Mouse (Mus musculus) heart, postnatal 0 days (tissue): ENCODE measurements around the gene 4930432K21Rik. TPM values are rescaled to one million over a fixed set of nuclear protein-coding genes. Genes with fewer than 3 reads are reported as not detected.
A peak's percentile ranks its signal among the peaks of the same experiment; 100 is the strongest.

Experiments
- ATAC-seq: fragments of 200-750 bp; cut with Nextera tagmentation; 2 replicates; pipeline ENCODE4 v1.8.0; 2017; ENCODE audit warnings: low read depth, moderate number of reproducible peaks, moderate library complexity; ENCODE audit not compliant: insufficient read depth
- DNase-seq: peaks from one replicate; pipeline ENCODE4 v3.0.0-alpha.2; 2016; ENCODE audit warnings: low spot score
- H3K27ac ChIP-seq: fragments of 300-500 bp; sonication (generic); 2 replicates; pipeline ENCODE4 v1.5.1; 2014; ENCODE audit warnings: low read depth, mild to moderate bottlenecking
- H3K27me3 ChIP-seq: fragments of 300-500 bp; sonication (generic); 2 replicates; pipeline ENCODE4 v1.6.1; 2014; ENCODE audit warnings: low read length, mixed read lengths; ENCODE audit not compliant: control insufficient read depth, insufficient read depth
- H3K36me3 ChIP-seq: fragments of 300-500 bp; sonication (generic); replicated peaks from 2 replicates; pipeline ENCODE4 v1.6.1; 2014; ENCODE audit warnings: low read length, mixed read lengths; ENCODE audit not compliant: control insufficient read depth, insufficient read depth
- H3K4me1 ChIP-seq: fragments of 300-500 bp; sonication (generic); 2 replicates; pipeline ENCODE4 v1.6.1; 2014; ENCODE audit warnings: antibody characterized with exemption; ENCODE audit not compliant: control insufficient read depth, insufficient read depth
- H3K4me2 ChIP-seq: fragments of 300-500 bp; sonication (generic); 2 replicates; pipeline ENCODE4 v1.6.1; 2014; ENCODE audit warnings: low read depth, mild to moderate bottlenecking, low read length, moderate library complexity
- H3K4me3 ChIP-seq: fragments of 300-500 bp; sonication (generic); 2 replicates; pipeline ENCODE4 v1.5.1; 2014; ENCODE audit warnings: low read depth, low read length
- H3K9ac ChIP-seq: fragments of 300-500 bp; sonication (generic); replicated peaks from 2 replicates; pipeline ENCODE4 v1.6.1; 2014; ENCODE audit warnings: low read depth, low read length, mixed read lengths
- H3K9me3 ChIP-seq: fragments of 300-500 bp; sonication (generic); replicated peaks from 2 replicates; pipeline ENCODE4 v1.6.1; 2016; ENCODE audit warnings: low read length; ENCODE audit not compliant: control insufficient read depth
- CTCF ChIP-seq: IDR thresholded peaks from 2 replicates; pipeline ENCODE4 v1.5.1; 2016; ENCODE audit warnings: antibody characterized with exemption, control low read depth, low read depth
- EP300 ChIP-seq: IDR thresholded peaks from 2 replicates; pipeline ENCODE4 v1.6.1; 2016; ENCODE audit warnings: antibody characterized with exemption, low read depth
- WGBS: fragments of 180-500 bp; shearing (Covaris S2); extraction: QIAGEN DNeasy Blood & Tissue Kit; methylation state at CpG from one replicate; pipeline ENCODE4 v1.1.7; 2014; 5-methylcytosine and 5-hydroxymethylcytosine counted together
- polyA plus RNA-seq: library from polyadenylated mRNA; unstranded; fragments of >200 nt; fragmentation: Nextera tagmentation; extraction: Ambion mirVana; gene quantifications from 2 replicates; pipeline ENCODE4 v1.2.1, GENCODE M21; 2015
- total RNA-seq: library from RNA; depleted of rRNA; stranded (reverse); fragments of >200 nt; gene quantifications from 2 replicates; pipeline ENCODE4 v1.2.3, GENCODE M21; 2014; ENCODE audit warnings: low replicate concordance

4930432K21Rik gene
- total and polyA plus RNA-seq, 2 experiments from 2014 or later: 0.48 TPM; not detected in 1

GRCm38 (mm10) chr8:84208381-84209380 is 60.9 kb downstream of the 4930432K21Rik start:
- TF ChIP-seq EP300 (no peak), CTCF (no peak)
- no peaks in the 10 kb centered on the region for H3K27me3 ChIP-seq
- 64% methylated on average over 17 of the region's 17 CpGs for WGBS
- H3K4me3 ChIP-seq: no peak overlapping the region
- H3K9me3 ChIP-seq: no peaks in the 10 kb centered on the region
- peaks cover 78% of the 10 kb centered on the region for H3K36me3 ChIP-seq
- no peak for ATAC-seq
- peak overlapping the region; percentile 8; the same call in 1 of the 2 replicates for H3K9ac ChIP-seq
- H3K4me2 ChIP-seq: no peak overlapping the region
- peak overlapping the region; percentile 76 for H3K27ac ChIP-seq
- H3K4me1 ChIP-seq: peaks cover 26% of the 10 kb centered on the region
- DNase-seq: no peak

GRCm38 (mm10) chr8:84210167-84210791 is 62.5 kb downstream of the 4930432K21Rik start:
- peaks cover 21% of the 10 kb centered on the region; the same call in 1 of the 2 replicates for H3K4me1 ChIP-seq

DNA sequence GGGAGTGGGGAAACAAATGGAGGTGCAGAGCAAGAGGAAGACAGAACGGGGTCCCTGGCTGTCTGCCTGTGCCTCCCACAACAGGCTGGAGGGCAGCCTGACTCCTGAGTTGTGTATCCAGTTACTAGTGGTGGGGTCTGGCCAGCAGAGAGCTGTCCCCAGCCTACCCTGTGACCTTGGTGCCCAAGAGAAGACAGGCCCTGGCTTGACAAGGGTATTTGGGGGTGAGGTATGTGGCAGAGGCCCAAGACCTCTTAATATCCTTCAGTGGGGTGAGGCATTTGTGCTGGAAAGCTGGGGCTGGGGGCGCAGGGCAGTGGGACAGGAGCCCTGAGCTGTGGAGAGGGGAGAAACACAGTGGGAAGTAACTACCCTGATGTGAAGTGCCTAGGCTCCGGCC is 63.4 kb downstream of the 4930432K21Rik start:
- TF ChIP-seq EP300: no peak
- no peak for TF ChIP-seq CTCF
- Histone ChIP-seq H3K4me1 (peaks cover 21% of the 10 kb centered on the region; the same call in 1 of the 2 replicates), H3K27me3 (no peaks in the 10 kb centered on the region), H3K4me2 (no peak overlapping the region), H3K9ac (no peak overlapping the region), H3K4me3 (no peak overlapping the region), H3K36me3 (peaks cover 83% of the 10 kb centered on the region), H3K27ac (peak overlapping the region; percentile 63), H3K9me3 (no peaks in the 10 kb centered on the region)
- DNase-seq (no peak), ATAC-seq (peak; percentile 54; the same call in 1 of the 2 replicates)
- WGBS: 47% methylated on average over 3 of the region's 3 CpGs

More at GRCm38 (mm10) chr8:84210167-84210791, 62.5 kb downstream of the 4930432K21Rik start:
- TF ChIP-seq CTCF (peak; percentile 87), EP300 (peak; percentile 34; the same call in 1 of the 2 replicates)
- ATAC-seq (peak; percentile 45), DNase-seq (peak; percentile 61)
- H3K9me3 ChIP-seq: no peaks in the 10 kb centered on the region
- no peaks in the 10 kb centered on the region for H3K27me3 ChIP-seq
- H3K36me3 ChIP-seq: peaks cover 84% of the 10 kb centered on the region
- 54% methylated on average over 34 of the region's 34 CpGs for WGBS
- peak overlapping the region; percentile 63; the same call in 1 of the 2 replicates for H3K27ac ChIP-seq
- no peak overlapping the region for H3K4me3 ChIP-seq
- H3K4me2 ChIP-seq: 0 out of 2 replicates have a peak overlapping the region, but pooled peaks have one; percentile 10
- no peak overlapping the region for H3K9ac ChIP-seq

DNA sequence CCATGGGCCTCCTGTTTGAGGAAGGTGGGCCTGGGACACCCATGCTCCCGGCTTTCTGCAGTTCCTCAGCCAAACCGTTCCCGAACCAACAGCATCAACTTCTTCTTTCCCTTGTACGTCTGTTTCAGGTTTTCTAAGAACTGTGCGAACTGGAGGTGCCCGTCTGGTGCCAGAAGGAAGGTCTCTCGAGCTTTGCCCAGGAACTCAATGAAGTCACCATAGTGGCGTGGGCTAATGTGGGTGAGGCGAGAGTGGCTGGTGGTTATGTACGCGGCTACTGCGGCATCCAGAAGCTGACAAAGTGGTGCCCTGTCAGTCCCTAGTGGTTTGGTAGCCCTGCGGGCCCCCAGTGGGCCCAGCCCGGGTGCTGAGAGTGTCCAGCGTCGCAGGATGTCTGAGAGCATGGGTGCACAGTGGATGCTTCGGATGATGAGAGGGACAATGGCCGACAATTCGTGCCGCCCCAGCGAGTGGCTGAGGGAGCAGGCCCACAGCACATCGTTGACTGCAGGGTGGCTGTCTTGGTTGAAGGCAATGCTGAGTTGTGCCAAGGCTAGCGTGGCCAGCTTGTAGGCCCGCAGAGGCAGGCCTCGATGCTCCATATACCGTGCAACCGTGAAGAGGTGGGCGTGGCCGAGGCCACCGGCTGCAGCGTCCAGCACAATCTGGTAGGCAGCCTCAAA is 64.2 kb downstream of the 4930432K21Rik start:
- TF ChIP-seq CTCF: no peak
- TF ChIP-seq EP300: no peak
- no peaks in the 10 kb centered on the region for H3K27me3 ChIP-seq
- H3K9me3 ChIP-seq: no peaks in the 10 kb centered on the region
- H3K4me1 ChIP-seq: peaks cover 21% of the 10 kb centered on the region; the same call in 1 of the 2 replicates
- WGBS: 89% methylated on average over 31 of the region's 31 CpGs
- no peak for ATAC-seq
- DNase-seq: no peak
- H3K4me3 ChIP-seq: no peak overlapping the region
- H3K36me3 ChIP-seq: peaks cover 86% of the 10 kb centered on the region
- 0 out of 2 replicates have a peak overlapping the region, but pooled peaks have one; percentile 63 for H3K27ac ChIP-seq
- H3K4me2 ChIP-seq: no peak overlapping the region
- H3K9ac ChIP-seq: no peak overlapping the region

- H3K36me3 ChIP-seq: peaks cover 88% of the 10 kb centered on the region
- H3K4me2 ChIP-seq: no peak overlapping the region
- H3K4me1 ChIP-seq: peaks cover 12% of the 10 kb centered on the region; the same call in 1 of the 2 replicates
- DNase-seq (no peak), ATAC-seq (no peak)
- H3K27ac ChIP-seq: no peak overlapping the region
- TF ChIP-seq CTCF: no peak
- TF ChIP-seq EP300: no peak
- no peak overlapping the region for H3K9ac ChIP-seq
- 82% methylated on average over 4 of the region's 4 CpGs for WGBS
- H3K9me3 ChIP-seq: no peaks in the 10 kb centered on the region
- H3K4me3 ChIP-seq: no peak overlapping the region
- no peaks in the 10 kb centered on the region for H3K27me3 ChIP-seq
Observed at GRCm38 (mm10) chr8:84213277-84213676, 65.5 kb downstream of the 4930432K21Rik start.
